Mouse (Mus musculus): ENCODE results near the gene Cptp. TPM values are rescaled to one million over a fixed set of nuclear protein-coding genes. Genes with fewer than 3 reads are reported as not detected.
A peak's percentile ranks its signal among the peaks of the same experiment; 100 is the strongest.

Gene Cptp
- total and polyA plus RNA-seq, 3 experiments: 14.0 to 22.6 TPM; not detected in 1

GRCm38 (mm10) chr4:155904318-155905102 is 35.3 kb upstream of the Cptp start:
- no peaks in the 10 kb centered on the region for H3K79me2 ChIP-seq (ENCODE audit: control insufficient read depth, insufficient read depth, low read length, poor library complexity)
- H3K4me1 ChIP-seq (ENCODE audit: control insufficient read depth in 1 of 2, insufficient read depth in 2 of 2, low read length in 2 of 2): no peaks in the 10 kb centered on the region
- no peak overlapping the region for H3K9ac ChIP-seq (ENCODE audit: control insufficient read depth, low read depth, low read length, poor library complexity, severe bottlenecking)
- no peaks in the 10 kb centered on the region for H3K9me3 ChIP-seq (replicated peaks; ENCODE audit: insufficient read depth, low read length)
- peak; percentile 73 for DNase-seq (ENCODE audit: low read depth, low spot score)
- peaks cover 0 to 2% of the 10 kb centered on the region in 2 experiments; a peak in 1 of 4 replicates for H3K36me3 ChIP-seq (ENCODE audit: control insufficient read depth in 1 of 2, insufficient read depth in 2 of 2, low read length in 2 of 2)
- H3K4me3 ChIP-seq (ENCODE audit: control insufficient read depth in 1 of 2, insufficient read depth in 1 of 2, low read depth in 2 of 2, low read length in 2 of 2): no peak overlapping the region
- no peaks in the 10 kb centered on the region for H3K27me3 ChIP-seq (ENCODE audit: control insufficient read depth in 1 of 2, insufficient read depth in 2 of 2, low read length in 2 of 2)
- H3K27ac ChIP-seq (ENCODE audit: control insufficient read depth, low read depth, low read length): no peak overlapping the region
- TF ChIP-seq RAD21 (IDR thresholded peaks at IDR 0.05; ENCODE audit: low read depth, low read length) (peak; percentile 26), CTCF (IDR thresholded peaks at IDR 0.05 in 2 of 3, conservative IDR thresholded peaks at IDR 0.05 in 1 of 3; ENCODE audit: control insufficient read depth in 1 of 3, insufficient read depth in 1 of 3, low read depth in 2 of 3, low read length in 3 of 3, poor library complexity in 1 of 3, severe bottlenecking in 1 of 3) (peak; percentile 28 to 71 (median 53); a peak in 5 of 6 replicates), ZNF384 (IDR thresholded peaks at IDR 0.05; ENCODE audit: low read depth, low read length) (no peak), TBP (IDR thresholded peaks at IDR 0.05; ENCODE audit: low read depth, low read length) (no peak), SMC3 (IDR thresholded peaks at IDR 0.05; ENCODE audit: low read depth, low read length) (peak; percentile 30; the same call in 1 of the 2 replicates), E2F4 (IDR thresholded peaks at IDR 0.05; ENCODE audit: borderline replicate concordance, low read depth, low read length) (no peak), USF2 (IDR thresholded peaks at IDR 0.05; ENCODE audit: borderline replicate concordance in 1 of 2, insufficient read depth in 1 of 2, low read depth in 1 of 2, low read length in 2 of 2) (no peak), ZMIZ1 (IDR thresholded peaks at IDR 0.05; ENCODE audit: low read depth, low read length) (no peak)

- Histone ChIP-seq H3K9me3 (replicated peaks; ENCODE audit: insufficient read depth, low read length) (no peaks in the 10 kb centered on the region), H3K36me3 (ENCODE audit: control insufficient read depth in 1 of 2, insufficient read depth in 2 of 2, low read length in 2 of 2) (peaks cover 0 to 2% of the 10 kb centered on the region in 2 experiments; a peak in 1 of 4 replicates), H3K4me3 (ENCODE audit: control insufficient read depth in 1 of 2, insufficient read depth in 1 of 2, low read depth in 2 of 2, low read length in 2 of 2) (no peak overlapping the region), H3K27ac (ENCODE audit: control insufficient read depth, low read depth, low read length) (no peak overlapping the region), H3K27me3 (ENCODE audit: control insufficient read depth in 1 of 2, insufficient read depth in 2 of 2, low read length in 2 of 2) (no peaks in the 10 kb centered on the region), H3K79me2 (ENCODE audit: control insufficient read depth, insufficient read depth, low read length, poor library complexity) (no peaks in the 10 kb centered on the region), H3K9ac (ENCODE audit: control insufficient read depth, low read depth, low read length, poor library complexity, severe bottlenecking) (no peak overlapping the region), H3K4me1 (ENCODE audit: control insufficient read depth in 1 of 2, insufficient read depth in 2 of 2, low read length in 2 of 2) (no peaks in the 10 kb centered on the region)
- TF ChIP-seq POLR2AphosphoS5 (IDR thresholded peaks at IDR 0.05; ENCODE audit: borderline replicate concordance, low read depth, low read length) (no peak), CTCF (IDR thresholded peaks at IDR 0.05 in 2 of 3, conservative IDR thresholded peaks at IDR 0.05 in 1 of 3; ENCODE audit: control insufficient read depth in 1 of 3, insufficient read depth in 1 of 3, low read depth in 2 of 3, low read length in 3 of 3, poor library complexity in 1 of 3, severe bottlenecking in 1 of 3) (no peak), TBP (IDR thresholded peaks at IDR 0.05; ENCODE audit: low read depth, low read length) (no peak), KAT2A (conservative IDR thresholded peaks at IDR 0.05; ENCODE audit: low read depth, low read length) (no peak), CHD1 (IDR thresholded peaks at IDR 0.05; ENCODE audit: low read depth, low read length) (no peak), MYC (IDR thresholded peaks at IDR 0.05; ENCODE audit: low read depth, low read length) (no peak)
- no peak for DNase-seq (ENCODE audit: low read depth, low spot score)
Measured at GRCm38 (mm10) chr4:155903246-155903645, 34.0 kb upstream of the Cptp start.
